Mouse (Mus musculus) frontal cortex, adult (tissue): Measurements from ENCODE around the gene Nupr1.
"Not testable (repeated sequence)": the region's sequence is repeated elsewhere in the genome, so short reads cannot be mapped to it uniquely, and the experiment has no call there.

Experiments used
- ATAC-seq: cut with Nextera tagmentation; 2 replicates; pipeline ENCODE4 v1.9.2; 2017; ENCODE audit warnings: mild to moderate bottlenecking, moderate library complexity, mixed read lengths; ENCODE audit not compliant: low TSS enrichment

Nupr1 gene

GRCm38 (mm10) chr7:126644345-126644744 lies 13.7 kb upstream of the Nupr1 start:
- no peak for ATAC-seq

- ATAC-seq = not testable (repeated sequence)
Observed at GRCm38 (mm10) chr7:126643244-126643617, 12.6 kb upstream of the Nupr1 start.

DNA sequence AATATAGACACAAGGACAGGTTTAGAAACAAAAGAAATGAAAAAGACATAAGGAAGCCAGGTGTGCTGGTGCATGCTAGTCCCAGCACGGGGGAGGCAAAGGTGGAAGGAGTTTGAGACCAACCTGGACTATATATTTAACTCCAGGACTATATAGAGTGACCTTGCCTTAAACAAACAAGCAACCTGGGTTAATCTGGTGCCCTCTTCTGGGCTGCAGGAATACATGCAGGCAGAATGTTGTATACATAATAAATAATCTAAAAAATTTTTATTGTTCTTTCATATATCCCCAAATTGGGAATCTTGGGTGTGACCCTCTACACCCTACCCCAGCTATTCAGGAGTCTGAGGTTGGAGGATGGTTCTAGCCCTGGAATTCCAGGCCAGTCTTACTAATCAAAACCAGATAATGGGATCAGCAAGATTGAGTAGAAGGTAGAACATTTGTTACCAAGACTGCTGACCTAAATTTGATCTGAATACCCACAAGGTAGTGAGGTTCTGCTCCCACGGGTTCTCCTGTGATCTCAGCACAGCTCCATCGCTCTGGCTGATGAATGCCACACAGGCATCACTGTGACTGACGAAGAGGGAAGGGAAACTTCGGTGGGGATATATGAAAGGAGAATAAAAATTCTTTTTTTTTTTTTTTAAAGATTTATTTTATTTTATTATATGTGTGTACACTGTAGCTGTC lies 12.0 kb upstream of the Nupr1 start:
- no peak for ATAC-seq

- ATAC-seq = no peak
Observed at GRCm38 (mm10) chr7:126636733-126637520, 6.3 kb upstream of the Nupr1 start.

GRCm38 (mm10) chr7:126635375-126635774 lies 4.7 kb upstream of the Nupr1 start:
- ATAC-seq = no peak

DNA sequence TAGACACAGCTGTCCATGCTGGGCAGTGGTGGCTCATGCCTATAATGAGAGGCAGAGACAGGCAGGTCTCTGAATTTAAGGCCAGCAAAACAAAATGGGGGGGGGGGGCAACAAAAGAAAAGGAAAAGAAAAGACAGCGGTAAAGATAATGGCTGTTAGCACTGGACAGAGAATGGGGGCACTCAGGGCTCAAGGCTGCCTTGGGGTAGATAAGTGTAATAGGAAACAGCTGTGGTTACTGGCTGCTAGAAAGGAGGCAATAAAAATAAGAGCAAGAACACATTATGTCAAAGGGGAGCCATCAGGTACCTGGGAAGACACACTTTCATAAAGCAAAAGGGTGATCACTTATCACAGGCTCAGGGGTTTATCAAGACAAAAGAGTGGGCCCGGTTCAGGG lies 1.8 kb upstream of the Nupr1 start:
- no peak for ATAC-seq

GRCm38 (mm10) chr7:126629915-126630314 lies 746 bp downstream of the Nupr1 start:
- no peak for ATAC-seq

DNA sequence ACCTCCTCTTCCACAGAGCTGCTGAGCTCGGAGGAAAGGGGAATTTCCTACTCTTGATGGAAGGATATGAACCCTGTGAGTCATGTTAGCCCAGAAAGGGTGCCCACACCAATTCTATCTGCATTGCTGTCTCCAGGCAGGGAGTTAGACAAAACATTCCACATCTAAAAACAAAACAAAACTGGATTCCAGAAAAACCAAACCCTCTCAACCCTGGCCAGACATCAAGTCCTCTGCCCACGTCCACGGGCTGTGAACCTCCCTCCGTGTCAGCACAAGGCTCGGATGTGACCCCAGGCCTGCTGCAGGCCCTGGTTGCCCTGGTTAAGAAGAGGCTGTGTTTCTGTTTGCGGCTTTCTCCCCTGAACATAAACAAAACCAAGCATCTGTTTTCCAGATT lies 2.5 kb downstream of the Nupr1 start:
- ATAC-seq = no peak

GRCm38 (mm10) chr7:126625807-126626600 lies 4.7 kb downstream of the Nupr1 start:
- ATAC-seq = no peak

- ATAC-seq = peak; percentile 83
Observed at GRCm38 (mm10) chr7:126625369-126625768, 5.3 kb downstream of the Nupr1 start.

DNA sequence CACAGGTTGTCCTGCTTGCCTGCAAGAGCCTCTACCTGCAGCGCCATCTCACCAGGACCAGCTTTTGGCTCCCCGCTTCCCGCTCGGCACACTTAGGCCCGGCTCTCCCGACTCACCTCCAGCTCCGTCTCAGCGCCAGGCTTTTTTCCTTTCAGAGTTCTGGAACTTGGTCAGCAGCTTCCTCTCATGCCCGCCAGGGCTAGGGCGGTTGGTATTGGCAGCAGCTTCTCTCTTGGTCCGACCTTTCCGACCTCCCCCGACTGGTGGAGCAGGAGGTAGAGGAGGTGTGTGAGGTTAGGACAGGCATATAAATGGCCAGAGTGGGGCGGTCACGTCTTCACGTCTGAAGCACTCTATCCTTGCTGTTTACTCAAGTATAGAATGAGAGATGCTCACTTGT lies 5.9 kb downstream of the Nupr1 start:
- no peak for ATAC-seq

- no peak for ATAC-seq
Observed at GRCm38 (mm10) chr7:126623381-126623780, 7.3 kb downstream of the Nupr1 start.

DNA sequence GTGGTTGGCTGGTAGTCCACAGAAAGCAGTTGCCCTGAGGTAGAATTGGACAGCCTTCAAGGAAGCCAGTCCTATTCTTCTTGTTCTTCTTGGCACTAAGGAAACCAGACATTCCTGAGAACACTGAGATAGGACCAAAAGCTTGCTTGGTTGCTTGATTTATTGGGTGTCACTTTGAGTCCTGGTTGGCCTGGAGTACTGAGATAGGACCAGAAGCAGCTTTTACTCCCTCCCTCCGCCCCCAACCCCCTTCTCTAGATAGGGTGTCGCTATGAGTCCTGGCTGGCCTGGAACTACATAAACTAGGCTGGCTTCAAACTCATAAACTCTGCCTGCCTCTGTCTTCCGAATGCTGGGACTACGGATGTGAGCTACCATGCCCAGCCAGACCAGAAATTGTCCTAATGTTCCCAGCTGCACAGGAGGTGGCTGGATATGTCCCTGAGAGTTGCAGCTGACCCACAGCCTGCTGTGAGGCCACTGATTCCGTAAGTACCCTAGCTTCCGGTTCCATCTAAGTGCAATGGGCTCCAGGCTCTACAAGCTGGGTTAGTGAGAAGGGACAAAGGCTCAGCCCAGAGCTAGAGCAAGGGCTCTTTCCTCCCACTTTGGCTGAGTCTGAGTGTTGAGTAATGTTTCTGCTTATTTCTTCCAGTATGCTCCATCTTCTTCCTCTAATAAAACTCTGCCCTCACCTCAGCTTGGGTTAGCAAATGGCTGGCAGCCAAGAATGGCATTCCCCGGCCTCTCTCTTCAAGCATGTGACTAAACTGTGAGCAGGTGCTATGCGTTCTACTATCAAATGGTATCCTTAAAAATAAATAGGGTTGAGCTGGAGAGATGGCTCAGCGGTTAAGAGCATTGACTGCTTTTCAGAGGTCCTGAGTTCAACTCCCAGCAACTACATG lies 9.0 kb downstream of the Nupr1 start:
- no peak for ATAC-seq

- no peak for ATAC-seq
Observed at GRCm38 (mm10) chr7:126619559-126620275, 10.9 kb downstream of the Nupr1 start.

DNA sequence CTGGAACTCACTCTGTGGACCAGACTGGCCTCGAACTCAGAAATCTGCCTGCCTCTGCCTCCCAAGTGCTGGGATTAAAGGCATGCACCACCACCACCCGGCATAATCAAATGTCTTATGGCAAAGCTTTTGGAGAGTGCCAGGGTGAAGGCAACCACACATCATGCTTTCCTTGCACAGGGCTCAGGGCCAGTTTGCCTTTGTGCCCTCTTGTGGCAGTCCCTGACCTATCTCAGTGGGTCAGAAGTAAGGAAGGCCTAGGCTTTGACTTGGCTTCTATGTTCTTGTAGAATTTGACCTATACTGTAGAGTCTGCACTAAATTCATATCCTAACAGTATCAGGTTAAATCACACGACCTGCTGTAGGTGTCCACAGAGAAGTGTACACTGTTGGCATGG lies 14.0 kb downstream of the Nupr1 start:
- no peak for ATAC-seq

DNA sequence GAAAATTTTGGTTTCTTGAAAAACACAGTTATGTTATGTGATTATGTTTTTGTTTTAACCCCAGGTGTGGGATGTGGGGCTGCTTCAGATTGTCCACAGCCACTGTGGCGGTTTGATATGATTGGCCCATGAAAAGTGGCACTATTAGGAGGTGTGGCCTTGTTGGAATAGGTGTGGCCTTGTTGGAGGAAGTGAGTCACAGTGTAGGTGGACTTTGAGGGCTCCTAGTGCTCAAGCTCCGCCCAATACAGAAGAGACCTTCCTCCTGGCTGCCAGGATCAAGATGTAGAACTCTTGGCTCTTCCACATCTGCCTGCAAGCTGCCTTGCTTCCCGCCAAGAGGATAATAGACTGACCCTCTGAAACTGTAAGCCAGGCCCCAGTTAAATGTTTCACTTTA lies 17.9 kb downstream of the Nupr1 start:
- ATAC-seq = no peak

DNA sequence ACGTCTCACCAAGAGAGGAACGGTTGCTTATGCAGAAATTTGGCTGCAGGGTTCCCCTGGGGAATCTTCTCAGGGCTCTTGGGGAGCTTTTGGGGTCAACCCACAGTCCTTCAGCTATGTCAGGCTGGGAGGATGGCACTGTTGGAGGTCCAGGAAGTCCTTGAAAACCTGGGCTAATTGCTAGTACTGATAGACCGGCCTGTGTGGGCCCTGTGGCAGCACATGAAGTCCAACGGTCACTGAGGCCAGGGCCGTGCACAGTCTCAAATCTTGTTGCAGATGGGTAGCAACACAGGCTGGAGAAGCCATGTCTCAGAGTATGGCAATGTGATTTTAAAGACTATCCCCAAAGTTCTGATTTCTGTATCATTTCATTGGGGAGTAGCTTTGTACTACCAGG lies 22.9 kb downstream of the Nupr1 start:
- no peak for ATAC-seq

DNA sequence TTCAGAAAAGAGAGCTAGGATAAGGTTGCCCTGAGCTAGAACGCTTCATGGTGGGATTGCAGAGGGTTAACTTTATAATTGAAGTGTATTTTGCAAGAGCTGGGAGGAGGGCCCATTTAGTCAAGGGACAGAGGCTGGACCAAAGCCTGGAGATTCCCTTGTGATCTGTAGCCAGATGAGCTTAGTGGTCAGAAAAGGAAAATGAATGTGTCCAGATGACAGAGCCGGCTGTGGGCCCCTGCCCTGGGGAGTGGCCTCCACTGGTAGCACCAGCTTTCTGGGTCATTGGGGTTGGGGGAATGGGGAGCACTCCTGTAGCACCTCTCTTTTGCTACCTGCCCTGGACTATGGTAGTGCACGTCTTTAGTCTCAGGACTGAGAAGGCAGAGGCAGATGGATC lies 23.6 kb downstream of the Nupr1 start:
- no peak; the same call in 1 of the 2 replicates for ATAC-seq

GRCm38 (mm10) chr7:126606611-126607010 lies 24.1 kb downstream of the Nupr1 start:
- no peak for ATAC-seq

GRCm38 (mm10) chr7:126602650-126603049 lies 28.0 kb downstream of the Nupr1 start:
- ATAC-seq = no peak

GRCm38 (mm10) chr7:126601896-126602295 lies 28.8 kb downstream of the Nupr1 start:
- ATAC-seq = no peak
